Mouse (Mus musculus) C2C12 (cell line): ENCODE data around the gene Foxn3. TPM values are rescaled to one million over a fixed set of nuclear protein-coding genes. Genes with fewer than 3 reads are reported as not detected.

Source experiments
- H3K27me3 ChIP-seq: one replicate; pipeline ENCODE4 v1.6.1; 2011; ENCODE audit not compliant: control insufficient read depth, insufficient read depth, insufficient read length
- H3K36me3 ChIP-seq: one replicate; pipeline ENCODE4 v1.6.1; 2011; ENCODE audit not compliant: control insufficient read depth, insufficient read depth
- H3K4me3 ChIP-seq: one replicate; pipeline ENCODE4 v1.5.1; 2011; ENCODE audit warnings: mild to moderate bottlenecking, control low read depth; ENCODE audit not compliant: poor library complexity, insufficient read depth, severe bottlenecking
- H3K79me2 ChIP-seq: one replicate; pipeline ENCODE4 v1.6.1; 2011; ENCODE audit not compliant: control insufficient read depth, insufficient read depth
- H3K79me3 ChIP-seq: one replicate; pipeline ENCODE4 v1.6.1; 2011; ENCODE audit warnings: low read depth, control low read depth
- H3ac ChIP-seq: one replicate; pipeline ENCODE3; 2011; ENCODE audit warnings: low read depth; ENCODE audit not compliant: control insufficient read depth, insufficient read length
- CEBPB ChIP-seq: IDR thresholded peaks from one replicate; pipeline ENCODE4 v1.6.1; 2011; ENCODE audit warnings: low read depth, mild to moderate bottlenecking, control low read depth, moderate library complexity
- CTCF ChIP-seq: IDR thresholded peaks from one replicate; pipeline ENCODE4 v1.5.1; 2011; ENCODE audit not compliant: control insufficient read depth, insufficient read depth, insufficient read length
- FOSL1 ChIP-seq: IDR thresholded peaks from one replicate; pipeline ENCODE4 v1.8.0; 2011; ENCODE audit warnings: mild to moderate bottlenecking, low read length; ENCODE audit not compliant: poor library complexity, insufficient read depth, severe bottlenecking
- MAX ChIP-seq: IDR thresholded peaks from one replicate; pipeline ENCODE4 v1.6.1; 2011; ENCODE audit warnings: mild to moderate bottlenecking, control low read depth
- MYOD1 ChIP-seq: IDR thresholded peaks from one replicate; pipeline ENCODE4 v1.6.1; 2011; ENCODE audit warnings: low read depth; ENCODE audit not compliant: control insufficient read depth, insufficient read length
- MYOG ChIP-seq: IDR thresholded peaks from one replicate; pipeline ENCODE4 v1.6.1; 2011; ENCODE audit not compliant: control insufficient read depth, insufficient read length; ENCODE audit errors: extremely low read depth
- USF1 ChIP-seq: IDR thresholded peaks from one replicate; pipeline ENCODE4 v1.6.1; 2011; ENCODE audit warnings: low read depth, mild to moderate bottlenecking, control low read depth, moderate library complexity
- polyA plus RNA-seq: library from polyadenylated mRNA; unstranded; fragments of >200 nt; fragmentation: generic; extraction: Trizol; gene quantifications from one replicate; pipeline ENCODE4 v1.2.1, GENCODE M21; 2012; ENCODE audit warnings: missing spikeins

The Foxn3 gene
- polyA plus RNA-seq, 1 experiment = 4.2 TPM

DNA sequence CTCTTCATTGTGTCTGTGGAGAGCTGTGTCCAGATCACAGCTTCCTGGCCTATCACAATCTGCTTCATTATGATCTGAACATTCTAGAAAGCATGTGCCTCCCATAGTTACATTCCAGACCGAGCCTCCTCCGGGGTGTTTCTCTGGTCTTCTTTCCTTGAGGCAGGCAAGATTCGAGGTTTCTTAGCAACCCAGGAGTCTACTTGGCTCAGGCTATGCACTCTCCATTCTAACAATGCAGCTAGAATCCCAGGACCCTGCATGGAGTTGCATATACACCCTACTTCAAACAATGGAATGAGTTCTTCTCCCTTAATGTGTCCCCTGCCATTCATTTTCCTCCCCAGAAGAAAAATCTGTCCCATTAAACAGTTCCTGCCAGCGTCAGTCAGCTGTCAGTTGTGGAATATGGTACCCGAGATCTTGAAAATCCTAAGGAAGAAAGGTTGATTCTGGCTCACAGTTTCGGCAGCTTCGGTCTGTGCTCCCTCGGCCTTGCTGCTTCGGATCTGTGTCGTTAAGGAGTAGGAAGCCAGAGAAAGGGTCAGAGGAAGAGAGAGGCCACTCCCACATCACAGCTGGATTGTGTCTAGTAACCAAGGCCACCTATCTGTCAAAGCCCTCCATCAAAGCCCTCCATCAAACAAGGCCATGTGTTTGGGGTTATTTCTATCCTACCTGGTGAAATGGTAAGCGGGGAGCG lies 400.6 kb downstream of the Foxn3 start:
- Histone ChIP-seq H3K79me2 (no peaks in the 10 kb centered on the region), H3K36me3 (no peaks in the 10 kb centered on the region), H3ac (no peak overlapping the region), H3K27me3 (no peaks in the 10 kb centered on the region), H3K79me3 (no peaks in the 10 kb centered on the region), H3K4me3 (no peak overlapping the region)
- TF ChIP-seq MYOG (no peak), CTCF (no peak), MAX (no peak), USF1 (no peak), CEBPB (no peak), FOSL1 (no peak)

DNA sequence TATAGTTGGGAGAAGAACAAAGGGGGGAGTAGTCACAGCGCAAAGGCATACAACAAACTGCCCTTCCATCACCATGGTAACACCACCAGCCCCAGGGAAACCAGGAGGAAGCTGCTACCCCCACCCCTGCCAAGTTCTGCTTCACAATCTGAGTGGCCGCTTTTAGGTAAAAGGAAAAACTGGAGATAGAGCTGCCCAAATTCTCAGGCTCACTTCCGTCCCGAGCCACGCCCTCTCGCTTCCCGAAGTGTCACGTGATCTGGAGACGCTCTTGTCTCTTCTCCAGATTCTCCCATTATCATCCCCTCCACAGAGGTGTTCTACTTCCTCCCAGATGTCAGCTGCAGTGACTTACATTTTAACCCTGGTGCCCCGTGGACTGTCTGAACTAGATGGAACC lies 401.2 kb downstream of the Foxn3 start:
- no peak for TF ChIP-seq MAX
- TF ChIP-seq FOSL1 = no peak
- no peak overlapping the region for H3K4me3 ChIP-seq
- no peaks in the 10 kb centered on the region for H3K27me3 ChIP-seq
- no peak overlapping the region for H3ac ChIP-seq
- no peaks in the 10 kb centered on the region for H3K79me3 ChIP-seq
- no peaks in the 10 kb centered on the region for H3K79me2 ChIP-seq
- no peaks in the 10 kb centered on the region for H3K36me3 ChIP-seq

DNA sequence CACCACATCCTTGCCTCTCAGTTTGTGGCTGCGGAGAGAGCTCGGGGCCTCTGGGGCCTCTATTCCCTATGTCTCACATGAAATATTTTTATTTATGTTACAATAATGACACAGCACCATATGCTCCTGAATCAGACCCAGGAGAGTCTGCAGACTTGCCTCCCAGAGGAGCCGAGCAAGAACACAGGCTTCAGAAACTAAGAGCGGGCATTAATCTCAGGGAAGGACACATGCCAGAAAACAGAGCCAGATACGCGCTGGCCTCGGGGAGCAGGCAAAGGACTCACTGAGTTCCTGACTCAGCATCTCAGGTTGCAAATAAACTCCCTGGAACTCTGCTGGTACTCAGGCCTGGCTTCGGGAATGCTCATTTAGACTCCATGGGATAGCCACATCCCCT lies 403.3 kb downstream of the Foxn3 start:
- no peak for TF ChIP-seq FOSL1
- Histone ChIP-seq H3ac (no peak overlapping the region), H3K79me3 (no peaks in the 10 kb centered on the region), H3K36me3 (no peaks in the 10 kb centered on the region), H3K4me3 (no peak overlapping the region), H3K27me3 (no peaks in the 10 kb centered on the region), H3K79me2 (no peaks in the 10 kb centered on the region)

DNA sequence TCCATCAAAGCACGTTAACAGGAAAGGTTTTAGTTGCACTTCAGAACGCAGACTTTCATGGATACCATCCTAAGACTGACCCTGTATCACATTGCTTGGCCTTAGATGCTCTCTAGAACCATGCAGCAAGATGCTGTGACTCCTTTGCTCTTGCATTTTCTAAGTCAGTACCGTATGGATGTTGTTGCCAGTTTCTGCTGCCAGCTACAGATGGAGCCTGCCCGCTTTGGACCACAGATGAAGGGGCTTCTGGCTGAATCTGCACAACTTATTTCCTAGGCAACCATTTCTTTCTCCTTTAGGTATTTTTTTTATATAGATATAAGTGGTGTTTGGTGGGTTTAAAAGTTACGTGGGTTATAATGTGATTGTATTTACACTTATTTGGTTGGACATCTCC lies 407.5 kb downstream of the Foxn3 start:
- Histone ChIP-seq H3K79me3 (no peaks in the 10 kb centered on the region), H3K4me3 (no peak overlapping the region), H3K79me2 (no peaks in the 10 kb centered on the region), H3ac (no peak overlapping the region), H3K27me3 (no peaks in the 10 kb centered on the region), H3K36me3 (no peaks in the 10 kb centered on the region)
- no peak for TF ChIP-seq FOSL1
- TF ChIP-seq USF1 = no peak
- no peak for TF ChIP-seq CEBPB
- TF ChIP-seq MAX = no peak
- no peak for TF ChIP-seq MYOG

DNA sequence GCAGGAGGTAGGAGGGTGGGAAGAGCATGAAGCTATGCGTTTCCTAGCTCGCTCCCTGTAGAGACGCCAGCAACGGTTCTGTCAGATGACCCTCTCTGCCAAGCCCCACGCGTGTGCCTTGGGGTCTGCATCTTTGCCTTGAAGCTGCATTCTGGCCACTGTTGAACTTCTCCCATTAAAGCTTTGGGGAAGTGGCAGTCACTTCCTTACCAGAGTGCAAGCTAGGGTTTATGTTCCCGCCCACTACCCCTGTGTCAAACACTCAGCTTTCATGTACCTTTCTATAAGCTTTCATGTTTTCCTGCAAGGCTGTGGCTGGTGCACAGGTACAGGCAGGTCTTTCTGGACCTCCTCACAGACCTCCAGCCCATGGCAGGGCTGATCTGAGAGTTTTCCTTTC lies 409.2 kb downstream of the Foxn3 start:
- Histone ChIP-seq H3K36me3 (no peaks in the 10 kb centered on the region), H3K27me3 (no peaks in the 10 kb centered on the region), H3K4me3 (no peak overlapping the region), H3K79me2 (no peaks in the 10 kb centered on the region), H3K79me3 (no peaks in the 10 kb centered on the region), H3ac (no peak overlapping the region)
- TF ChIP-seq USF1 (no peak), MYOD1 (no peak), CEBPB (no peak), CTCF (no peak), MAX (no peak), FOSL1 (no peak), MYOG (no peak)

DNA sequence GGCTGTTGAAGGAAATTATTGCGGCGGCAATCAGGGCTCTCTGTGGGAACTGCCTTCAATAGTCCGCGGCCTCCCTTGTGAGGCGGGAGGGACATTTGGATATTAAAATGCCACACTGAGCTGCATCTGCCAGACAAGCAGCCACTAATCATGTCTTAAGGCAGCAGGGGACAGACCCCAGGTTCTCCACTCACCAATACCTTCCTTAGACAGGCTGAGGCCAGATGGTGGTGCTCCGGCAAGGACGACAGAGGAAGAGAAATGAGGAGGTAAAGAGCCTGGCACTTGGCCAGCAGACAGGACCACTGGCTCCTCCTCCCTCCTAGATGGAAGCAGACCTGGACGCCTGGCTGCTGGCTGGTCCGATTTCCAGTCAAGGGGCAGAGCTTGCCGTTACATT lies 409.7 kb downstream of the Foxn3 start:
- Histone ChIP-seq H3K36me3 (no peaks in the 10 kb centered on the region), H3K4me3 (no peak overlapping the region), H3ac (no peak overlapping the region), H3K79me2 (no peaks in the 10 kb centered on the region), H3K27me3 (no peaks in the 10 kb centered on the region), H3K79me3 (no peaks in the 10 kb centered on the region)
- TF ChIP-seq FOSL1 = no peak
- TF ChIP-seq MYOD1 = no peak
- no peak for TF ChIP-seq CTCF
- no peak for TF ChIP-seq USF1
- TF ChIP-seq MAX = no peak
- no peak for TF ChIP-seq MYOG
- no peak for TF ChIP-seq CEBPB
